Mouse (Mus musculus) spleen, adult 2 months (tissue): Measurements from ENCODE around the gene Serpinb6b. TPM values are rescaled to one million over a fixed set of nuclear protein-coding genes. Genes with fewer than 3 reads are reported as not detected.
"Not testable (repeated sequence)": the region's sequence is repeated elsewhere in the genome, so short reads cannot be mapped to it uniquely, and the experiment has no call there.

Experiments
- DNase-seq, 2 experiments: peaks; one replicate each; pipeline versions ENCODE4 v3.0.0 to v3.0.0-alpha.2; 2012 to 2021; ENCODE audit warnings: low spot score in 2 of 2, low read depth in 1 of 2
- H3K27ac ChIP-seq: fragments of 200-500 bp; 2 replicates; pipeline ENCODE4 v1.5.1; 2012; ENCODE audit warnings: low read length, inconsistent platforms; ENCODE audit not compliant: insufficient read depth
- H3K27me3 ChIP-seq: fragments of 200-500 bp; 2 replicates; pipeline ENCODE4 v1.6.1; 2012; ENCODE audit warnings: mild to moderate bottlenecking, moderate library complexity, low read length, inconsistent platforms; ENCODE audit not compliant: control insufficient read depth, insufficient read depth
- H3K36me3 ChIP-seq: fragments of 200-500 bp; 2 replicates; pipeline ENCODE4 v1.6.1; 2012; ENCODE audit warnings: mild to moderate bottlenecking, low read length, inconsistent platforms; ENCODE audit not compliant: control insufficient read depth, insufficient read depth
- H3K4me1 ChIP-seq: fragments of 200-500 bp; 2 replicates; pipeline ENCODE4 v1.6.1; 2011; ENCODE audit warnings: inconsistent platforms; ENCODE audit not compliant: control insufficient read depth, insufficient read depth, insufficient read length
- H3K4me3 ChIP-seq: fragments of 200-500 bp; 2 replicates; pipeline ENCODE4 v1.5.1; 2011; ENCODE audit warnings: mild to moderate bottlenecking, inconsistent platforms; ENCODE audit not compliant: insufficient read depth, insufficient read length; ENCODE audit errors: extremely low read depth
- CTCF ChIP-seq: fragments of 200-500 bp; IDR thresholded peaks from 2 replicates; pipeline ENCODE4 v1.5.1; 2011; ENCODE audit warnings: mild to moderate bottlenecking, inconsistent platforms; ENCODE audit not compliant: insufficient read depth, insufficient read length, insufficient replicate concordance; ENCODE audit errors: extremely low read depth
- POLR2A ChIP-seq: fragments of 200-500 bp; IDR thresholded peaks from 2 replicates; pipeline ENCODE4 v1.6.1; 2011; ENCODE audit warnings: low read depth, low read length, inconsistent platforms
- WGBS: fragments of 180-500 bp; shearing (Covaris S2); methylation state at CpG from one replicate; pipeline ENCODE4 v1.1.7; 2018; 5-methylcytosine and 5-hydroxymethylcytosine counted together
- polyA plus RNA-seq: library from polyadenylated mRNA; depleted of rRNA; stranded (reverse); fragments of >200 nt; gene quantifications from 2 replicates; pipeline ENCODE4 v1.2.3, GENCODE M21; 2012

Serpinb6b gene
- polyA plus RNA-seq, 1 experiment = 13.0 TPM

- Histone ChIP-seq H3K27ac (peak overlapping the region; percentile 77), H3K4me3 (no peak overlapping the region), H3K27me3 (no peaks in the 10 kb centered on the region), H3K4me1 (peaks cover 16% of the 10 kb centered on the region), H3K36me3 (no peaks in the 10 kb centered on the region)
- peak; percentile 46 to 82 for DNase-seq
- TF ChIP-seq POLR2A = no peak
- no peak for TF ChIP-seq CTCF
- WGBS = 11% methylated on average over 1 of the region's 1 CpGs
These were observed 30.2 kb upstream of the Serpinb6b start for GRCm38 (mm10) chr13:32934706-32935381.

- not testable (repeated sequence) for DNase-seq, H3K4me3 ChIP-seq, H3K36me3 ChIP-seq, H3K27ac ChIP-seq, H3K27me3 ChIP-seq
- peaks cover 14% of the 10 kb centered on the region for H3K4me1 ChIP-seq
- 86% methylated on average over 4 of the region's 4 CpGs for WGBS
These were observed 26.7 kb upstream of the Serpinb6b start for GRCm38 (mm10) chr13:32938275-32938674.

- not testable (repeated sequence) for DNase-seq, H3K36me3 ChIP-seq, H3K4me3 ChIP-seq, H3K27ac ChIP-seq, H3K27me3 ChIP-seq, H3K4me1 ChIP-seq
- 83% methylated on average over 3 of the region's 3 CpGs for WGBS
These were observed 25.8 kb upstream of the Serpinb6b start for GRCm38 (mm10) chr13:32939191-32939590.

GRCm38 (mm10) chr13:32956537-32956936, 8.5 kb upstream of the Serpinb6b start:
- no peak overlapping the region for H3K27ac ChIP-seq
- no peaks in the 10 kb centered on the region for H3K36me3 ChIP-seq
- H3K4me3 ChIP-seq = no peak overlapping the region
- no peak for DNase-seq
- no peaks in the 10 kb centered on the region for H3K27me3 ChIP-seq
- 76% methylated on average over 4 of the region's 4 CpGs for WGBS
- H3K4me1 ChIP-seq = 0 out of 2 replicates have a peak, but pooled peaks cover 2% of the 10 kb centered on the region
- TF ChIP-seq CTCF (no peak), POLR2A (no peak)

GRCm38 (mm10) chr13:32957917-32958316, 7.1 kb upstream of the Serpinb6b start:
- no peaks in the 10 kb centered on the region for H3K36me3 ChIP-seq
- no peak for TF ChIP-seq CTCF
- TF ChIP-seq POLR2A = no peak
- WGBS = 89% methylated on average over 4 of the region's 4 CpGs
- H3K27me3 ChIP-seq = no peaks in the 10 kb centered on the region
- H3K27ac ChIP-seq = no peak overlapping the region
- no peak overlapping the region for H3K4me3 ChIP-seq
- 0 out of 2 replicates have a peak, but pooled peaks cover 2% of the 10 kb centered on the region for H3K4me1 ChIP-seq
- DNase-seq = no peak

- not testable (repeated sequence) for H3K4me1 ChIP-seq, H3K4me3 ChIP-seq, H3K27ac ChIP-seq, H3K36me3 ChIP-seq, H3K27me3 ChIP-seq, DNase-seq
- 89% methylated on average over 7 of the region's 7 CpGs for WGBS
These were observed 6.5 kb upstream of the Serpinb6b start for GRCm38 (mm10) chr13:32958521-32958920.

- TF ChIP-seq POLR2A = no peak
- no peak for TF ChIP-seq CTCF
- H3K4me3 ChIP-seq = no peak overlapping the region
- H3K27me3 ChIP-seq = no peaks in the 10 kb centered on the region
- DNase-seq = no peak
- WGBS = 90% methylated on average over 9 of the region's 9 CpGs
- peaks cover 9% of the 10 kb centered on the region; the same call in 1 of the 2 replicates for H3K4me1 ChIP-seq
- no peaks in the 10 kb centered on the region for H3K36me3 ChIP-seq
- peak overlapping the region; percentile 23 for H3K27ac ChIP-seq
These were observed 837 bp upstream of the Serpinb6b start for GRCm38 (mm10) chr13:32963990-32964753.
